Mouse (Mus musculus) heart, adult 2 months (tissue): ENCODE measurements around the gene Pbx1.

Source experiments
- CTCF ChIP-seq: fragments of 200-600 bp; IDR thresholded peaks from 2 replicates; pipeline ENCODE4 v1.8.1; 2022; ENCODE audit warnings: antibody characterized with exemption, mild to moderate bottlenecking, moderate library complexity
- EP300 ChIP-seq: fragments of 200-500 bp; IDR thresholded peaks from 2 replicates; pipeline ENCODE4 v1.6.1; 2011; ENCODE audit warnings: low read depth, low read length, control low read depth; ENCODE audit not compliant: insufficient read depth

- no peak for TF ChIP-seq CTCF
- no peak for TF ChIP-seq EP300
These were observed 191.7 kb downstream of the Pbx1 start for GRCm38 (mm10) chr1:168240386-168240785.
